In the genomic region with DNA sequence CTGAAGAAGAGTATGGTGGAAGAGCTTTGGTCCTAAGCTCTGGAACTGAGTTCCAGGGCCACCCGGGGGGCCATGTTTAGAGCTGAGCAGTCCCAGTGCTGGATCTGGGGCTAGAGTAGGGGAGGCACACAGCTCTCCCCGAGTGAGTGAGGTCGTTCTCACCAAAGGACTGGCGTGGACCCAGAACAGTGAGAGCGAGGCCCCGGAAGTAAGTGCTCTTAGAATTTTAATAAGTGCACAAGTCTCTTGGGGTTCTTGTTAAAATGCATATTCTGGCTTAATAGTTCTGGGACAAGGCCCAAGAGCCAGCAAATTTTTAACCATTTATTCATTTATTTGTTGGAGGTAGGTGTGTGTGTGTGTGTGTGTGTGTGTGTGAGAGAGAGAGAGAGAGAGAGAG, we compare ENCODE assay signal across 19 mouse cellular contexts. TPM values are rescaled to one million over a fixed set of nuclear protein-coding genes. Genes with fewer than 3 reads are reported as not detected.
A peak's percentile ranks its signal among the peaks of the same experiment; 100 is the strongest.
DNase-seq lines count a peak whose midpoint lies in the region; ATAC-seq and TF ChIP-seq lines count a peak whose summit lies in the region.
"Had no signal": no experiment of that assay in that cellular context is flagged by ENCODE, and none has a peak within 500 bp of the region (broad histone marks: within the 10 kb centered on the region; RNA-seq: fewer than 3 reads in every experiment).

No protein-coding gene starts in this region.

- peak in 1 of 2 experiments; percentile 30 for DNase-seq in cerebellum, adult 2 months
- DNase-seq in cerebellum, postnatal 25 days: no peak
- DNase-seq in kidney, adult 18-20 months: peak; percentile 53
- no peak for DNase-seq in lung, postnatal 0 days (ENCODE audit: low spot score)
- DNase-seq in lung, postnatal 36 days: no peak
- no peak for DNase-seq in left cerebral cortex, adult 2 months (ENCODE audit: extremely low spot score in 1 of 2, low spot score in 2 of 2)
- DNase-seq: adrenal gland, adult 8-10 months; heart, adult 18-20 months; liver; right cerebral cortex, postnatal 14 days; thymus, postnatal 36 days had no signal

- no peak for TF ChIP-seq CTCF in cerebellum, adult 2 months (IDR thresholded peaks at IDR 0.05; ENCODE audit: borderline replicate concordance, insufficient read depth, low read depth, low read length)
- no peak for TF ChIP-seq CTCF in lung, postnatal 0 days (IDR thresholded peaks at IDR 0.05)
- TF ChIP-seq CTCF in left cerebral cortex, adult 2 months (IDR thresholded peaks at IDR 0.05): no peak

- no peak overlapping the region for H3K4me2 ChIP-seq in kidney, embryonic 15.5 days
- H3K4me2 ChIP-seq in lung, postnatal 0 days (replicated peaks; ENCODE audit: low read depth, low read length): no peak overlapping the region
- H3K4me2 ChIP-seq: heart, embryonic 15.5 days; midbrain, embryonic 13.5 days had no signal

- no peaks in the 10 kb centered on the region for H3K9me3 ChIP-seq in kidney, embryonic 15.5 days (replicated peaks)
- no peaks in the 10 kb centered on the region for H3K9me3 ChIP-seq in lung, postnatal 0 days (ENCODE audit: low read length)
- H3K9me3 ChIP-seq: embryonic facial prominence, embryonic 10.5 days; heart, embryonic 15.5 days; midbrain, embryonic 13.5 days had no signal

- 0 out of 2 replicates have a peak overlapping the region, but pooled peaks have one; percentile 11 for H3K27ac ChIP-seq in cerebellum, adult 2 months (ENCODE audit: insufficient read depth, low read length)
- H3K27ac ChIP-seq in kidney, embryonic 15.5 days: no peak overlapping the region
- H3K27ac ChIP-seq in lung, postnatal 0 days (ENCODE audit: low read length): no peak overlapping the region
- H3K27ac ChIP-seq in left cerebral cortex, adult 2 months: no peak overlapping the region
- H3K27ac ChIP-seq: heart, embryonic 15.5 days; macrophage; midbrain, embryonic 13.5 days had no signal

- H3K36me3 ChIP-seq in kidney, embryonic 15.5 days: no peaks in the 10 kb centered on the region
- no peaks in the 10 kb centered on the region for H3K36me3 ChIP-seq in lung, postnatal 0 days (ENCODE audit: insufficient read depth, low read length)
- H3K36me3 ChIP-seq: embryonic facial prominence, embryonic 10.5 days; heart, embryonic 15.5 days; midbrain, embryonic 13.5 days had no signal

- intact Hi-C loops in left cerebral cortex, adult 2 months (cut with DNase I): no loop called here

- no peaks in the 10 kb centered on the region for H3K27me3 ChIP-seq in cerebellum, adult 2 months (ENCODE audit: control insufficient read depth, insufficient read depth, low read length)
- H3K27me3 ChIP-seq in kidney, embryonic 15.5 days: peaks cover 7% of the 10 kb centered on the region; the same call in 1 of the 2 replicates
- no peaks in the 10 kb centered on the region for H3K27me3 ChIP-seq in lung, postnatal 0 days (replicated peaks; ENCODE audit: insufficient read depth, low read length)
- H3K27me3 ChIP-seq: midbrain, embryonic 13.5 days had no signal

- no peak overlapping the region for H3K4me3 ChIP-seq in cerebellum, adult 2 months (replicated peaks; ENCODE audit: insufficient read depth, low read depth, low read length)
- no peak overlapping the region for H3K4me3 ChIP-seq in kidney, embryonic 15.5 days (replicated peaks)
- no peak overlapping the region for H3K4me3 ChIP-seq in lung, postnatal 0 days (ENCODE audit: low read depth, low read length)
- H3K4me3 ChIP-seq in left cerebral cortex, adult 2 months: no peak overlapping the region
- H3K4me3 ChIP-seq: embryonic facial prominence, embryonic 10.5 days; heart, embryonic 15.5 days; midbrain, embryonic 13.5 days had no signal

- no peak overlapping the region for H3K9ac ChIP-seq in kidney, embryonic 15.5 days
- no peak overlapping the region for H3K9ac ChIP-seq in lung, postnatal 0 days (replicated peaks; ENCODE audit: low read depth)
- H3K9ac ChIP-seq: heart, embryonic 15.5 days; midbrain, embryonic 13.5 days had no signal

- TF ChIP-seq EP300 in lung, postnatal 0 days (IDR thresholded peaks at IDR 0.05): no peak

- no peak for ATAC-seq in kidney, embryonic 15.5 days (replicated peaks; ENCODE audit: low FRiP score)
- peak; percentile 34 for ATAC-seq in lung, postnatal 0 days
- no peak for ATAC-seq in megakaryocyte, adult 5-6 weeks (ENCODE audit: poor library complexity, severe bottlenecking)
- ATAC-seq: CD4-positive, CD25-positive, alpha-beta regulatory T cell, adult 4 months; forebrain, embryonic 14.5 days; midbrain, embryonic 13.5 days had no signal

- peaks cover 52% of the 10 kb centered on the region for H3K4me1 ChIP-seq in cerebellum, adult 2 months (ENCODE audit: control insufficient read depth, insufficient read depth, low read length)
- H3K4me1 ChIP-seq in kidney, embryonic 15.5 days: peaks cover 60% of the 10 kb centered on the region
- H3K4me1 ChIP-seq in lung, postnatal 0 days (ENCODE audit: insufficient read depth, low read depth, low read length): peaks cover 7% of the 10 kb centered on the region; the same call in 1 of the 2 replicates

- no peak for TF ChIP-seq POLR2A in cerebellum, adult 2 months (IDR thresholded peaks at IDR 0.05; ENCODE audit: borderline replicate concordance, insufficient read depth, low read length)

- 44% methylated on average over 6 of the region's 6 CpGs for WGBS in cerebellum, adult 2 months
- WGBS in kidney, embryonic 15.5 days: 74% methylated on average over 6 of the region's 6 CpGs
- WGBS in lung, postnatal 0 days: 26% methylated on average over 6 of the region's 6 CpGs

RNA-seq across cellular contexts. Expression of a gene that starts 57.4 kb away (rescaled TPM):
- 24.6 and 26.1 TPM in 2 replicates for polyA plus RNA-seq in cerebellum, adult 2 months (2012; rRNA removed)
- 40.6 and 45.1 TPM in 2 replicates for polyA plus RNA-seq in kidney, embryonic 15.5 days (2015; fragmentation: Nextera tagmentation; extraction: Ambion mirVana)
- polyA plus RNA-seq in lung, postnatal 0 days (2015; fragmentation: Nextera tagmentation; extraction: Ambion mirVana): 35.8 and 40.0 TPM in 2 replicates
- total RNA-seq in megakaryocyte, adult 5-6 weeks (2015): 49.3 and 68.2 TPM in 2 replicates
- total RNA-seq in megakaryocyte, adult 5-6 weeks (2017): 22.2 and 26.3 TPM in 2 replicates
- 10 to 100 TPM; 35.1 to 35.8 TPM for total RNA-seq in left cerebral cortex, adult 2 months (2021)
